Mouse (Mus musculus): Measurements from ENCODE around the gene Dnttip2. TPM values are rescaled to one million over a fixed set of nuclear protein-coding genes. Genes with fewer than 3 reads are reported as not detected.
"Not testable (repeated sequence)": the region's sequence is repeated elsewhere in the genome, so short reads cannot be mapped to it uniquely, and the experiment has no call there.

The Dnttip2 gene
- 10 to 100 TPM; 25.0 to 33.4 (median 29.7) TPM for total RNA-seq (2022)

DNA sequence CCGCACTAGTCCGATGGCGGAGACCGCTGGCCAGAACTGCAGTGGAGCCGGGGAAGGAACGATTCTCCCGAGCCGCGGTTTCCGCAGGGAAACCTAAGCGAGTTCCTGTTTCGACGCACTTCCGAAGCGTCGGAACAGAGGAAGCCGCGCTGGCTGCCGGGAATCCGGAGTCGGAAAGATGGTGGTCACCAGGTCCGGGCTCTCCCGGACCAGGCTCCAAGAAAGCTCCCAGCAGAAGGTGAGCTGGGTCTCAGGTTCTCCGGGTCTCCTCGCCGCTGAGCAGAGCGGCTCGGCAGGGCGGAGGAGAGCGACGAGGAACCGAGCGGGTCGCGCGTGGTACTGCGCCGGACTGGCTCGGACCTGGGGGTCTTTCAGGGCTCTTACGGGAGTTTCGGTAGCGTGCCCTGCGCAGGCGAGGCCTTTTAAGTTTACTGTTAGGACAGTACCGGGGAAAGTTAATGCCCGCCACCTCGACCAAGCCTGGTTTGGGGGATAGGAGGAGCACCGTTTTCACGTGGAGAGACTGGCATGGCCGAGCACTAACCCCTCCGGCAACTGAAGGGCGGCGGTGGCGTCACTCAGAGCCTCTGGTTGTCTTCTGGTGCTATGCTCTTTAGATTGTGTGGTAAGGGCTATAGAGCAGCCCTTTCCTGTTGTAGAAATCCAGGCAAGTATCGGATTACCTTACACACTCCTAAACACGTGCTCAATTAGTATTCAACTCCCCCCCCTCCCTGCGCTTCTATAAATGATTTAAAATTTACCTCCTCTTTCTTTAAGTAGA, at the start of gene Dnttip2:
Gene Dnttip2, plus strand, starts transcription at position 148 of the 784 bp plus-strand sequence.
- DNase-seq (ENCODE audit: low spot score in 2 of 2), result peak; percentile 86 to 90

DNA sequence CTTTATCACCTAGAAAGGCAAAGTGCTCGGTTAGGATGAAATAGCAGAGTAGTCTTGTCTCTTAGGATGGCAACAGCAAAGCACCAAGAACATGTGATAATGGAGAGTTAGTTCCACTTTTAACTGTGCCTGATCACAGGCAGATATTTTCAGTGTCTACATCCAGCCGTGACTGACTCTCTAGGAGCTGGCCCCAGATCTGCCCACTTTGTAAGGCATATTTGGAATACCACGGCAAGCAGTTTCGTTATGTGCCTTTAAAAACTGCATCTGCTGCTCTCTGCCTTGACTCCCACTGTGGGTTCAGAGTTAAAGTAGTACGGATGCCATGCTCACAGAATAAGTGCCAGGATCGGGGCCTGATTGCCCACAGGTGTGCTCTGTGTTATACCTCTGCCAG, 47.2 kb upstream of the Dnttip2 start:
- not testable (repeated sequence) for DNase-seq (ENCODE audit: low spot score in 2 of 2)

DNA sequence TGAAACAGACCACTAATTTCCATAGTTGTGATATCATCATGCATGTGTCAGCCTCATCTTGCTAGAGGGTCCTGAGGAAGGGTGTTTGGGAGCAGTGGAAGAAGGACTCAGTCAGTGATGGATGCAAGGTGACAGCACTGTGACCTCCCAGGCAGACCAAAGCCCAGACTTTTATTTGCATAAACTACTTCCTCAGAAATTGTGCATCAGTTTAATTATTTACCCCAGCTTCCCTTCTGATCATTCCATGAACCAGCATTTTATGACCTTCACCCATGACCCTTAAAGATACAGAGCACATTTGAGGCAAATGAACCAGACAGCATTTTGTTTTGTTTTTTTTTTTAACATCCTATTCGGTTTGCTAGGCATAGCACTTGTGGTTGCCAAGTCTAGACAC, 38.4 kb upstream of the Dnttip2 start:
- no peak for DNase-seq (ENCODE audit: low spot score in 2 of 2)

DNA sequence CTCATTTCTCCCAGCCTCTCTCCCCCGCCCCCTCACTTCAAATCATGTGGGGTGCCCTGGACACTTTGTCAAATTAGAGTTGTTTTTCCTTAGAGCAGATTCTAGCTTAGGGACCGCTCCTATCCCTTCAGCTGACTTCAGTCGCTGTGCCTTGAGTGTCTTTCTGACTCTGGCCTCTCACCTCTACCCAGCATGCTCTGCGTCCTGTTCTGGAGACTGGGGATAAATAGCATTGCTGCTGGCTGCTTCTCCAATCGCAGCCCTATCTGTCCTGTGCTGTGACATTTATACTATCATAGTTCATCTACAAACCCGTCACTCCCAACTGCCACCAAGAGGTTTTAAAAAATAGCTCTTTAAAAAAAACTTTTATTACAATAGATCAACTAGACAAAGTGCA, 31.3 kb upstream of the Dnttip2 start:
- DNase-seq (ENCODE audit: low spot score in 2 of 2), result no peak

DNA sequence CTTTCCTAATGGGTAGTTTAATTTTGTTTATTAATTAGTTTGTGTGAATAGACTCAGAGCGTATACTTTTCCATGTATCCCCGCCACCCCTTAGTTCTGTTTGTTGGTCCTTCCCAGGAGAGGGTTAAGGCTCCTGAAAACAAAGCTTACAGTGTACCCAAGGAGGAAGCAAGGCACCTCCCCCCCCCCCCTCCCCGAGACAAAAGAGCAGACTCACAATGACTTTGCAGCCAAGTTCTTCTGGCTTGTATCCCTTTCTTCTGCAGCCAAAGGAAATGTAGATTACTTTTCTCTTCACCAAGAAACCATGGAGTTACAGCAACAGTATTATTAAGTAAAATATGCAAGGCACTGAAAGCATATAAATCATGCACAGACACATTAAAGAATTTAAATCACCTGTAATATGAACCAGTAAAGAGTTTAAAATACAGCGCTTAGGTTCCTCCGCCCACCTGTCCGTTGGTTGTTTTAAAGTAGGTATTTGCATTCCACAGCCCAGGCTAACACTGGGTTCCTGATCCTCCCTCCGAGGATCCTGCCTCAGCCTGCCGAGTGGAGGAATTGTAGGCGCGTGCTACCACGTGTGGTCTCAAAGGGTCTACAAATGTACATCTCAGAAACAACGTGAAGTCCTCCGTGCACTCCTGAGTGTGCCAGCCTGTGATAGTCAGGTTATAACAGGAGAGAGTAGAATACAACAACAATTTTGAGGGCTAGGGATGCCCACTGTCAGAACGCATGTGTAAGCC, 30.6 kb upstream of the Dnttip2 start:
- DNase-seq (ENCODE audit: low spot score in 2 of 2), result no peak

DNA sequence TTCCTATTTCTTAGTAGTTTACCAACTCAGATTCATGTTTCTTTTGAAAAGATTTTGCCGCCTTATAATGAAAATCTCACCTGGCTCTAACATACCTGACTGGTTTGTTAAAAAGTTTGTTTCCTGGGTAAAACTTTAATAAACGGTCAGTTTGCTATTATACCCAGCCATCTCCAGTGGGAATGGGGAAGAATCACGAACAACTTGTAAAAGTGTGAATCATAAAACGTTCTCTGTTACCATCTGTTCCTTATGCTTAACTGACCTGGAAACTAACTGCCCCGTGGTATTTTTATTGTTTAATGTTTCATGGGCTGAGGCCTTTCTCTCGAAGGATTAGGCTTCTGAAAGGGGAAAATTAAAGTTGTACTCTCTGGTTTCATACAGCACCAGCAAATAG, 29.4 kb upstream of the Dnttip2 start:
- no peak for DNase-seq (ENCODE audit: low spot score in 2 of 2)

DNA sequence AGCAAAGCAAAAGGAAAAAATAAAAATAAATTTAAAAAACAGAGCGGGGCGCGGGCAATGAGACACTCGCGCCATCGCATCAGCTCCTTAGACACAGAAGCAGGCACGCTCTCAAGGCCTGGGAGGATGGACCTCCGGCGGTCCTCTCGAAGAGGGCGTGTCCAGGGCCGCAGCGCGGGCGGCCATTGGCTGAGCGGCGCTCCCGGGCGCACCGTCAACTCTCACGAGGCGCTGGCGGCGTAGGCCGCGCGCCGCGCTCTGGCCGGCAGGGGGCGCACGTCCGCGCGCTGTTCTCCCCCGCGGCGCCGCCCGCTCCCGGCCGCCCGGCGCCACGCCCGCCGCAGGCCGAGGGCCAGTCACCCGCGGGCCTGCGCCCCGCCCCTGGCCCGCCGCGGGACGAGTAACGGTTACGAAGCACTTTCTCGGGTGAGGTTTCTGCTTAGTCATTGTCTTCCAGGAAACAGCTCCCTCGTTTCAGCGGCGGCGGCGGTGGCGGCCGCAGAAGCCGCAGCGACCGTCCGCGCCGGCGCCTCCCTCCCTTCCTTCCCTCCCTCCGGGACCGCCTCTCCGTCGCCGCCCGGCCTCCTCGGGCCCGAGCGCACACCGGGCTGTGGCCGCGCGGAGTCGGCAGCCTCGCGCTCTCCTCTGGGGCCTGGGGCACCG, 28.8 kb upstream of the Dnttip2 start, which contains the start of gene Gclm:
Gene Gclm, plus strand, starts transcription at position 343 of the 663 bp plus-strand sequence.
- DNase-seq (ENCODE audit: low spot score in 2 of 2), result peak; percentile 90 to 95

DNA sequence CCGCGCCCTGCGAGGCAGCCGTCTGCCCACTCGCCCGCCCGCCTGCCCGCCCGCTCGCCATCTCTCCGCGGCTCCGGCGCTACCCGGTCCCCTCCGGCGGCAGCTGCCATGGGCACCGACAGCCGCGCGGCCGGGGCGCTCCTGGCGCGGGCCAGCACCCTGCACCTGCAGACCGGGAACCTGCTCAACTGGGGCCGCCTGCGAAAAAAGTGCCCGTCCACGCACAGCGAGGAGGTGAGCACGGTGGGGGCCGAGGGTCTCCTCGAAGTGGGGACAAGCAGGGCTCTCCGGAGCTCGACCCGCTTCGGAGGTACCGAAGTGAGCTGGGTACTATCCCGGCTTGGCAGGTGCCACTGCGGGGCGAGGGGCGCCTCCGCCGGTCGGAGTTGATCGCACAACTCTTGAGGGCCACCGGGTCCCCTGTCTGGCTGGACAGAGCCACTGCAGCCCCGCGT, 28.3 kb upstream of the Dnttip2 start:
- DNase-seq (ENCODE audit: low spot score in 2 of 2), result peak in 1 of 2 experiments; percentile 36

DNA sequence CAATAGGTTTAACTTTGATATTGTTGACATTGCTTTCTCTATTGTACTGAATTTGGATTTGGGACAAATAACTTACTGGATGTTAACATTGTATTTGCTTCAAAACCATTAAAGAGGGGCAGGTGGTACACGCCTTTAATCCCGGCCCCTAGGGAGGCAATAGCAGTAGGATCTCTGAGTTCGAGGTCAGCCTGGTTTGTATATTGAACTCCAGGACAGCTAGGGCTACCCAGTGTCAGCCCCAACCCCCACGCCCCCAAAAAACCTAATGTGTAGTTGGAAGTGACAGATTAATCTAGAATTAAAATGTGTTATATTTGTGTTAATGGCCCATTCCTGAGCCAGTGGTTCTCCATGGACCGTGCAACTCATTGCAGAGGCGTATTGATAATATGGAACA, 27.8 kb upstream of the Dnttip2 start:
- no peak for DNase-seq (ENCODE audit: low spot score in 2 of 2)

DNA sequence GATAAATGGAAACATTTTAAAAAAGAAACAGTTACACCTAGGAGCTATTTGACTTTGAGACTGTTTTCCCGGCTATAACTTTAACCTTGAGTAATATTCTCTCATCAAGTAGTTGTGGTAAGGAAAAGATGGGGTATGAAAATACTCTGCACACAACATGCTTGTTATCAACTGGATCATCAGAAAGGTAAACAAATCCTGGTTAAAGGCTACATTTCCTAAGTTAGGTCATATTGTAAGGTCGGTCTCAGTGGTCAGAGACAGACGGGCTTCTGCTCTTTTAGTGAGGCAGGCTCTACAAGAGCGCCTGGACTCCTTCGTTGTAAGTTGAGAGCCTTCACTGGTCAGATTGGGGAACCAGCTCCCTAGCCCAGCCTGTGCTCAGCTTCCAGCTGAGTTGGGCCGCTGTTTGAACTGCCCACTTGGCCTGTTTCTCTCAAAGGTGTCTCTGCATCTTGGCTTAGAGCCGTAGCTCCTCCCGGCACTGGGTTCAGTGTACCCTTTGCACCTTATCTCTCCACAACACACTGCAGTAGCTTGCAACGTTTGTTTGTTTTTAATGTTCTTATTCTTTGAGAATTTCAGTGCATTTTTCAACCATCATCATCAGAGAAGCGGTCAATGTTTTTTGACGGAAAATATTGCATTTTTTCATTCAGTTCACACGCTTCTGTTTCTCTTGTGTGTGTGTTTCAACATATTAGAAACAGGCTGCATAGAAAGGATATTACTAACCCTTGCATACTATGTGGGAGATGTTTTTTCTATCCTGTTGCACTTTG, 27.0 kb upstream of the Dnttip2 start:
- no peak for DNase-seq (ENCODE audit: low spot score in 2 of 2)

DNA sequence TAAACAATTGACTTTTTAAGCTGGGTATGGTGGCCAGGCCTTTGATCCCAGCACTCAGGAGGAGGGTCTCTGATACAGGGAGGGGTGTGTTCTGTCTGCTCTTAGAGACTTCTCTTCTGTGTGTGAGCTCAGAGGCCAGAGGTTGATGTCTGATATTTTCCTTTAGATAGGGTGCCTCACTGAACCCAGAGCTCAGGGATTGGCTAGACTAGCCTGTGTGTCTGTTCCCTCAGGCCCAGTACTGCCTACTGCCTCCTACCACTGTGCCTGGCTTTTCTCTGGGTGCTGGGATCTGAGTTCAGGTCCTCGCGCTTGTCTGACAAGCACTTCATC, 26.5 kb upstream of the Dnttip2 start:
- no peak for DNase-seq (ENCODE audit: low spot score in 2 of 2)

DNA sequence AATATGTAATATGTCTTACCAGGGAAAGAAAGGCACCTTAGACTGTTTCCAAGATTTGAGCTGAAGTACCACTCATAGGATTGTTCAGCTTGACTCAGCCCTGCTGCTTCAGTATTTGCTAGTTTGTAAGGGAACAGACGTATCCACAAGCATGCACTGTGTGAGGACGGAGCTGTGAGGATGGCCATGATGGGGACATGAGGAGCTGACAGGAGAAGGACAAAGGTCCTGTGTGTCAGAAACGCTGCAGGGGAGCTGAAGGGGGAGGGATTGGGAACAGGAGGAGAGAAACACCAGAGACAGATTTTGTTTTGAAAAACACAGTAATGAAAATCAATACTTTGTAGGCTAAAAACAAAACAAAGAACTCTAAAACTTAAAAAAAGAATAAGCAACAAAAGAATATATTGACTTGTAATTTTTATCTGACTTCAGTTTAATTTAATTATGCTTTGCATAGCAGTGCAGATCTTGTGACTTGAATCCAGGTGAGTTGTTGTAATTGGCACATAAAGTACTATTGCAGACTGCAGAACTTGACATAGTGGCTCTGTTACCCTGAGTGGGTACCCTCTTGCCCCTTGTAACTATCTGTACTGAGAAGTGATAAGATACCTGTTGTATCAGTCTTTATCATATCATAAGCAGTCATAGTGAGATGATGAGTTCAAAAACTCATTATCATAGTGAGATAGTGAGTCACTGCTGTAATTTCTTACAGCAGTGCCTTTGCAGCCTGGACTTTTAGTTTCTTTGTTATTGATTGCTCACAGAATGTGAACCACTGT, 21.5 kb upstream of the Dnttip2 start:
- no peak for DNase-seq (ENCODE audit: low spot score in 2 of 2)

DNA sequence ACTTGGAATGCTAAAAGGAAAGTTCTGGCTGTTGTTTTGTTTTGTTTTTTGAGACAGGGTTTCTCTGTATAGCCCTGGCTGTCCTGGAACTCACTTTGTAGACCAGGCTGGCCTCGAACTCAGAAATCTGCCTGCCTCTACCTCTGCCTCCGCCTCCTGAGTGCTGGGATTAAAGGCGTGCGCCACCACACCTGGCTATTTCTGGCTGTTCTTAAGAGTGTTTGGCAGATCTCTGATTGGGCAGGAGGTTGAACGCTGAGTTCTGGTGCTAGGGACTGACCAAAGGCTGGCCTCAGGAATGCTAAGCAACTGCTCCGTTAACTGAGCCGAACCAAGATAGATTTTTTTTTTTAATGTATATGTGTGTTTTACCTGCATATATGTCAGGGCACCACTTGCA, 20.1 kb upstream of the Dnttip2 start:
- not testable (repeated sequence) for DNase-seq (ENCODE audit: low spot score in 2 of 2)

DNA sequence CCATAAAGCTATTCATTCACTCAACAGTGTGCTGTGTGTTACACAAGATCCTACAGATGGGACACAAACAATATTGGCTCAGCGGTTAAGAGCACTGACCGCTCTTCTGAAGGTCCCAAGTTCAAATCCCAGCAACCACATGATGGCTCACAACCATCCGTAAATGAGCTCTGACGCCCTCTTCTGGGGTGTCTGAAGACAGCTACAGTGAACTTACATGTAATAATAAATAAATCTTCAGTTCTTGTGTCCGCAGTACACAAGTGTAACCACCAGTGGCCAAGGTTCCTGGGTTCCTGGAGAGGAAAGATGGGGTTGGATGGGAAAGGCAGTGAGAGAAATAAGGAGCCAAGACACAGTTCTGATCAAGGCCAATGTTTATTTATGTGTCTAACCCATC, 4.2 kb upstream of the Dnttip2 start:
- DNase-seq (ENCODE audit: low spot score in 2 of 2), result no peak

DNA sequence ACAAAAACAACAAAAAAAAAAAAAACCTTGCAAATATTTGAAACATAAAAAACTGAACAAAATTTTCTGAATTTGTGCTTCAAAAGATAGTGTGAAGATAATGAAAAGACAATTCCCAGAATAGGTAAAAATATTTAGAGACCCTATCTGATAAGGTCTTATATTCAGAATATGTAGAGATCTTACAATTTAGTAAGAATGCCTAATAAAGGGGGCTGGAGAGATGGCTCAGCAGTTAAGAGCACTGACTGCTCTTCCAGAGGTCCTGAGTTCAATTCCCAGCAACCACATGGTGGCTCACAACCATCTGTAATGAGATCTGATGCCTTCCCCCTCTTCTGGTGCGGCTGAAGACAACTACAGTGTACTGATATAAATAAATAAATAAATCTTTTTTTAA, 1.6 kb upstream of the Dnttip2 start:
- DNase-seq (ENCODE audit: low spot score in 2 of 2), result not testable (repeated sequence)

DNA sequence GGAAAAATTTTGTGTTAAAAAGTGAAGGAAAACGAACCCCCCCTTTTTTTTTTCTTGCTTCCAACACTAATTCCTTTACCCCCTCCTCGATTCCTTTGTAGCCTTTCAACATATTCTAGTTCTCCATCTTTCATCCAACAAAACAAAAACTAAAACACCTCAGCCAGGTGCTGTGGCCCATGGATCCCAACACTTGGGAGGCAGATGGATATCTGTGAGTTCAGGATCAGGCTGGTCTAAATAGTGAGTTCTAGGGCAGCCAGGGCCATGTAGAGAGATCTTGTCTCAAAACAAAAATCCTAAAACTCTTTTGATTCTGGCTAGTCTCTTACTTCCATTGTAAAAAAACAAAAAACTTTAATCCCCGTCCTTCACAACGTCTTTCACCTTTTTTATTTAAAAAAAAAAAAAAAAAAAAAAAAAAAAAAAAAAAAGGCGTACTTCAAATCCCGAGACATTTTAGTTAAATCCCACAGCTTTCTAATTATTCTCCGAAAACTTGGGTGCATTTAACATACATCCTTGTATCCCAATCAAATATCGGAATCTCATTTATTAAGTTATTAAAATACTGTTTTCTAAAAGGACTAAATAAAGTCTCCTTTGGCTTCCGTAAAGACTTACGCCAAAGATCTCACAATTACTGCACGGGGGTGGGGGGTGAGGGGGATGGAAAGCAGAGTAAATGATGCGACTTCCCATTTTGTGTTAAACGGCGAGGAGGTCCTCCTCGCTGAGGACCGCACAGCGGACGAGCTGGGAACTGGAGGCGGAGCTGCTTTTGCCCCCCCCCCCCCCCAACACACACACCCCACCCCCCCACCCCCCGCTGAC, 564 bp upstream of the Dnttip2 start:
- no peak for DNase-seq (ENCODE audit: low spot score in 2 of 2)

DNA sequence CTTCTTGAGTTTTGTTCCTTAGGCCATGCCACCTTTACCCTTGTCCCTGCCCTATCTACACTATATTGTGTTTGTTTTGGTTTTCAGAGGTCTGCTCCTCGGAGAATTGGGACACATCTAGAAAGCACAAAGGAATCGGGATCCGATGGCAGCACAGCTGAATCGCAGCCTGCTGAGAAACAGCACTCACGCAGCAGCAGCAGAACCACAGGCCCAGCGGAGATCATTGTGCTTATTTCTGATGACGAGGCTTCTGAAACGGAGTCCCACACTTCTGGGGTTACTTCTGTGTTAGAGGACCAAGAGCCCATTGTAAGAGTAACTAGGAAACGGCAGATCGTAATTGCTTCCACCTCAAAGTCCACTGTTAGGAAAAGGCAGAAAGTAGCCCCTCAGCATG, 923 bp downstream of the Dnttip2 start:
- no peak for DNase-seq (ENCODE audit: low spot score in 2 of 2)

DNA sequence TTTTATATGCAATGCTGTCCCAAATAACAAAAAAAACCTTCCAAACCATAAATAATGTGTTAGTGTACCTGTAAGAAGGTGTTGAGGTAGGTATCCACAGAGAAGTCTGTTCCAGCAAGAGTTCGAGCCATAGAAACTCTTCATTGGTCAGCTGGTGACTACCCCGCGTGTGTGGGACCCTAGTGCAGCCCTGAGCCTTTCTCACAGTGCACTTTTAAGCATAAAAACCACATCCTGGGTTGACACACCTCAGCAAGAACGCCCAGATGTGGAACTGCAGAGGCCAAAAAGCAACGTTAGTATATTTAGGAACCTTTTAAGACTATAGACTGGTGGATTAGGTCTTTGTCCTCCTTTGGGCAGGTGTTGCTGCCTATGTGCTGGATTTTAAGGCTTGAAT, 13.0 kb downstream of the Dnttip2 start:
- DNase-seq (ENCODE audit: low spot score in 2 of 2), result no peak

DNA sequence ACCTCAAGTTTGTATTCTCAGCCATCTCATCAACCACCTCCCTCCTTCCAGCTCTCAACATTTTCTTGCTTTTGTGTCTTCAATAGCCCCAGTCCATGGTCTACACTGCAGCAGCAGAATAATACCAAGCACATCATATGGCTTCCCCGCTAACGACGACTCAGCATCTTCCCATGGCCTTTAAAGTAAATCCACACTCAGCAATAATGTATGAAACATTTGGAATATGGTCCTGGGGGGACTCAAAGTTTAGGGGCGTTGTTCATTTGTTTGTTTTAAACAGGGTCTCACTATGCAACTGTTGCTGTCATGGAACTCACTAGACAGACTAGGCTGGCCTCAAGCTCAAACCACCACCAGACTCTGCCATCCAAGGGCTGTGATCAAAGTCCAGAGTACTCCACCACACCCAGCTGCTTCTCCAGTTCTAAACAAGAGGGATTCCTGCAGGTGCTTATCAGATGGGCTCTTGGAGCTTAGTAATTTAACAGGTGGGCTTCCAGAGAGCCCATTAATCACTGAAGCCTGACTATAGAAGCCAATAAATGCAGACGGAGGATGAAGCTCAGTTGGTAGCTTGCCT, 14.5 kb downstream of the Dnttip2 start:
- no peak for DNase-seq (ENCODE audit: low spot score in 2 of 2)

Measured in gastrocnemius, adult 8-10 months (tissue).